In the genomic region with DNA sequence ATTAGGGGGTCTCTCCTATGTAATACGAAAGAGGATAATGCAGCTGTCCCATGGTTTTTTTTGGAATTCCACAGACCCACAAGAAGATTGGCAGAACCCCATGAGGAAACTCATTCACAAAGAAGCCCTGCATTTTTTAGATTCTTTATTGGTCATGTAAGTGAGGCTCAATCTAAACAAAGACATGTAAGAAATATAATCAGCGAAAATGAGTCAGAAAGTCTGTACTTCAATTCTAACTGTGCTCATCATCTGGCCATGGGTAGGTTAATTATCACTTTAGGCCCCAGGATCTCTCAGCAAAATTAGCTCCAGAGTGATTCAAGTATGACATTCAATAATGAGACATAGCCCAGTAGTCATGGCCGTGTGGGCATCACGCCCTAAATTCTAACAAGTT, we compare ENCODE assay signal across 16 mouse cellular contexts.
"Had no signal": no experiment of that assay in that cellular context is flagged by ENCODE, and none has a peak within 500 bp of the region (broad histone marks: within the 10 kb centered on the region; RNA-seq: fewer than 3 reads in every experiment).

No protein-coding gene starts in this region.

- ATAC-seq: intestine, postnatal 0 days had no signal

- H3K36me3 ChIP-seq: kidney, embryonic 15.5 days; liver, embryonic 13.5 days had no signal

- H3K4me1 ChIP-seq: kidney, embryonic 15.5 days; liver, embryonic 13.5 days had no signal

- DNase-seq: kidney, adult 8-10 months; kidney, postnatal 10 days; kidney, postnatal 4 days; layer of hippocampus, postnatal 36 days; liver, embryonic 13.5 days; lung, adult 2 months; lung, postnatal 14 days; lung, postnatal 4 days; midbrain, embryonic 14.5 days; thymus, adult 18-20 months; thymus, postnatal 4 days had no signal

- H3K4me3 ChIP-seq: kidney, embryonic 15.5 days; layer of hippocampus, adult 2 months; left cerebral cortex, adult 2 months; liver, embryonic 13.5 days had no signal

- H3K4me2 ChIP-seq: kidney, embryonic 15.5 days; liver, embryonic 13.5 days; midbrain, embryonic 11.5 days had no signal

- H3K9ac ChIP-seq: kidney, embryonic 15.5 days; liver, embryonic 13.5 days had no signal

- H3K27me3 ChIP-seq: kidney, embryonic 15.5 days; liver, embryonic 13.5 days had no signal

- H3K9me3 ChIP-seq: kidney, embryonic 15.5 days; liver, embryonic 13.5 days had no signal

- H3K27ac ChIP-seq: kidney, embryonic 15.5 days; layer of hippocampus, adult 2 months; left cerebral cortex, adult 2 months; liver, embryonic 13.5 days had no signal
